Mouse (Mus musculus) stomach, postnatal 0 days (tissue): ENCODE results near the gene Prkacb.

Experiments
- CTCF ChIP-seq: IDR thresholded peaks from 2 replicates; pipeline ENCODE4 v1.5.1; 2016; ENCODE audit warnings: antibody characterized with exemption, low read depth, mild to moderate bottlenecking, moderate library complexity
- EP300 ChIP-seq: optimal IDR thresholded peaks from 2 replicates; pipeline ENCODE3; 2016; ENCODE audit warnings: antibody characterized with exemption

- TF ChIP-seq CTCF = no peak
- no peak for TF ChIP-seq EP300
These were observed 104.4 kb downstream of the Prkacb start for GRCm38 (mm10) chr3:146708381-146708780.
